Mouse (Mus musculus) WW6 (cell line): Measurements from ENCODE around the gene Lmbrd1.
"Not testable (repeated sequence)": the region's sequence is repeated elsewhere in the genome, so short reads cannot be mapped to it uniquely, and the experiment has no call there.

Experiments
- DNase-seq: peaks from one replicate; pipeline ENCODE4 v3.0.0-alpha.2; 2013; ENCODE audit warnings: low read depth, low spot score

Gene Lmbrd1

GRCm38 (mm10) chr1:24678205-24678917, at the start of gene Lmbrd1:
TSS of gene Lmbrd1 (plus strand) at chr1:24678630.
- peak; percentile 74 for DNase-seq

- no peak for DNase-seq
Measured at GRCm38 (mm10) chr1:24633553-24634132, 44.8 kb upstream of the Lmbrd1 start.

- DNase-seq: no peak
Measured at GRCm38 (mm10) chr1:24650100-24650499, 28.3 kb upstream of the Lmbrd1 start.

- no peak for DNase-seq
Measured at GRCm38 (mm10) chr1:24659914-24660313, 18.5 kb upstream of the Lmbrd1 start.

- not testable (repeated sequence) for DNase-seq
Measured at GRCm38 (mm10) chr1:24660662-24661061, 17.8 kb upstream of the Lmbrd1 start.

- no peak for DNase-seq
Measured at GRCm38 (mm10) chr1:24661551-24661950, 16.9 kb upstream of the Lmbrd1 start.

GRCm38 (mm10) chr1:24664158-24664557, 14.3 kb upstream of the Lmbrd1 start:
- no peak for DNase-seq

GRCm38 (mm10) chr1:24673231-24673630, 5.2 kb upstream of the Lmbrd1 start:
- DNase-seq: no peak

GRCm38 (mm10) chr1:24677706-24678105, 724 bp upstream of the Lmbrd1 start:
- no peak for DNase-seq

- DNase-seq: no peak
Measured at GRCm38 (mm10) chr1:24679071-24679470, 641 bp downstream of the Lmbrd1 start.

- no peak for DNase-seq
Measured at GRCm38 (mm10) chr1:24680991-24681390, 2.6 kb downstream of the Lmbrd1 start.

- DNase-seq: no peak
Measured at GRCm38 (mm10) chr1:24681946-24682345, 3.5 kb downstream of the Lmbrd1 start.

- DNase-seq: no peak
Measured at GRCm38 (mm10) chr1:24683947-24684346, 5.5 kb downstream of the Lmbrd1 start.

GRCm38 (mm10) chr1:24685606-24686005, 7.2 kb downstream of the Lmbrd1 start:
- no peak for DNase-seq

- DNase-seq: no peak
Measured at GRCm38 (mm10) chr1:24686235-24687021, 8.0 kb downstream of the Lmbrd1 start.

GRCm38 (mm10) chr1:24697677-24698076, 19.2 kb downstream of the Lmbrd1 start:
- DNase-seq: no peak

- no peak for DNase-seq
Measured at GRCm38 (mm10) chr1:24698146-24698880, 19.9 kb downstream of the Lmbrd1 start.

GRCm38 (mm10) chr1:24699320-24699719, 20.9 kb downstream of the Lmbrd1 start:
- peak; percentile 47 for DNase-seq

GRCm38 (mm10) chr1:24700241-24700640, 21.8 kb downstream of the Lmbrd1 start:
- DNase-seq: no peak

- no peak for DNase-seq
Measured at GRCm38 (mm10) chr1:24703821-24704220, 25.4 kb downstream of the Lmbrd1 start.

GRCm38 (mm10) chr1:24716301-24716700, 37.9 kb downstream of the Lmbrd1 start:
- no peak for DNase-seq

GRCm38 (mm10) chr1:24719621-24720020, 41.2 kb downstream of the Lmbrd1 start:
- no peak for DNase-seq
